Mouse (Mus musculus): ENCODE data around the gene Fras1. TPM values are rescaled to one million over a fixed set of nuclear protein-coding genes. Genes with fewer than 3 reads are reported as not detected.

Fras1 gene
- polyA plus RNA-seq, 1 experiment from 2014 or later = 7.7 TPM

DNA sequence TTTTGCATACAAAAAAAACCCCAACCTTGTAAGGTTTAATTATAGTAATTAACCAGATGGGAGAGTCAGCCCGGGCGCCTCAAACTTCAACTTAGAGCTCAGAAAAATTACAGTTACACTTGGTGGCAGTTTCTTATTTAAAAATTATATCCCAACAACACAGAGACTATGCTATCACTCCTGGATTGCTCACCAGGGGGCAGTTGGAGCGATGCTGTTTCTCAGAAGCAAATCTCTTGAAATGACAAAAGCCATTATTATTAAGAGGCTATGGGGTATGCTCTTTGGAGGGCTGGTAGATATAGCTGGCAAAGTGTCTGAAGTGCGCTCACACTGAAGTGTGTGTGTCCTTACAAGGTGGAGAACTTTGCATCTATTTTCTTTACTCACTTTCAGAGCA lies 2.5 kb downstream of the Fras1 start:
- Histone ChIP-seq H3K9me3 (no peaks in the 10 kb centered on the region), H3K4me1 (replicated peaks) (peaks cover 27% of the 10 kb centered on the region), H3K27ac (no peak overlapping the region), H3K27me3 (ENCODE audit: insufficient read depth, poor library complexity, severe bottlenecking) (peaks cover 17% of the 10 kb centered on the region), H3K4me3 (peak overlapping the region; percentile 74; the same call in 1 of the 2 replicates), H3K36me3 (no peaks in the 10 kb centered on the region)
- WGBS = 69% methylated on average over 4 of the region's 4 CpGs
- DNase-seq (ENCODE audit: low spot score) = no peak

- H3K4me1 ChIP-seq (replicated peaks) = peaks cover 10% of the 10 kb centered on the region; the same call in 1 of the 2 replicates
- H3K36me3 ChIP-seq = no peaks in the 10 kb centered on the region; the same call in 1 of the 2 replicates
- peaks cover 4% of the 10 kb centered on the region; the same call in 1 of the 2 replicates for H3K9me3 ChIP-seq
- no peaks in the 10 kb centered on the region for H3K27me3 ChIP-seq (ENCODE audit: insufficient read depth, poor library complexity, severe bottlenecking)
- H3K4me3 ChIP-seq = no peak overlapping the region
- no peak for DNase-seq (ENCODE audit: low spot score)
- 69% methylated on average over 15 of the region's 15 CpGs for WGBS
- H3K27ac ChIP-seq = no peak overlapping the region
These were observed 12.6 kb downstream of the Fras1 start for GRCm38 (mm10) chr5:96386138-96386933.

DNA sequence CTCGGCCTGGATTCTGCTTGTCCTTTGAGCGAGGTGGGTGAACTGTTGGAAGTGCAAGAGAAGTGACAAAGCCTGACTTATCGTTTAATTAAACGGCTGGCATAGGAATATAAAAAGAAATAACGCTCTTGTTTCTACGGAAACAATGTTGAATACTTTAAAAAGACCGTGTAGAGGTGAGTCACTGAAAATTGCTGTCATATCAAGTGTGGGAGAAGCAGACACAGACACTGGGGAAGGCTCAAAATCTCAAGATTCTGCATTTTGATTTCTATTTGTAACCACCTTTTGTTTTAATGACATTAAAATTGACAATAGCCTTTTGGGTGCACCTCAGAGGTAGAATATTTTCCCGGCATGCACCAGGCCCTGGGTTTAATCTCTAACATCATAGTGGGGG lies 14.6 kb downstream of the Fras1 start:
- H3K4me1 ChIP-seq (replicated peaks) = peaks cover 10% of the 10 kb centered on the region; the same call in 1 of the 2 replicates
- no peaks in the 10 kb centered on the region; the same call in 1 of the 2 replicates for H3K36me3 ChIP-seq
- WGBS = 91% methylated on average over 8 of the region's 8 CpGs
- H3K27ac ChIP-seq = no peak overlapping the region
- no peak overlapping the region for H3K4me3 ChIP-seq
- no peak for DNase-seq (ENCODE audit: low spot score)
- peaks cover 4% of the 10 kb centered on the region; the same call in 1 of the 2 replicates for H3K9me3 ChIP-seq
- no peaks in the 10 kb centered on the region for H3K27me3 ChIP-seq (ENCODE audit: insufficient read depth, poor library complexity, severe bottlenecking)

GRCm38 (mm10) chr5:96389963-96390623 lies 16.3 kb downstream of the Fras1 start:
- no peak overlapping the region for H3K4me3 ChIP-seq

GRCm38 (mm10) chr5:96391086-96391485 lies 17.3 kb downstream of the Fras1 start:
- Histone ChIP-seq H3K4me1 (replicated peaks) (peaks cover 15% of the 10 kb centered on the region; the same call in 1 of the 2 replicates), H3K4me3 (no peak overlapping the region), H3K27me3 (ENCODE audit: insufficient read depth, poor library complexity, severe bottlenecking) (no peaks in the 10 kb centered on the region), H3K27ac (no peak overlapping the region), H3K36me3 (no peaks in the 10 kb centered on the region; the same call in 1 of the 2 replicates), H3K9me3 (peaks cover 4% of the 10 kb centered on the region; the same call in 1 of the 2 replicates)
- WGBS = 92% methylated on average over 4 of the region's 4 CpGs
- no peak for DNase-seq (ENCODE audit: low spot score)

More at GRCm38 (mm10) chr5:96389963-96390623, 16.3 kb downstream of the Fras1 start:
- no peaks in the 10 kb centered on the region for H3K27me3 ChIP-seq (ENCODE audit: insufficient read depth, poor library complexity, severe bottlenecking)
- H3K9me3 ChIP-seq = peaks cover 4% of the 10 kb centered on the region; the same call in 1 of the 2 replicates
- no peak for DNase-seq (ENCODE audit: low spot score)
- H3K27ac ChIP-seq = no peak overlapping the region
- WGBS = 91% methylated on average over 11 of the region's 11 CpGs
- no peaks in the 10 kb centered on the region; the same call in 1 of the 2 replicates for H3K36me3 ChIP-seq
- H3K4me1 ChIP-seq (replicated peaks) = peaks cover 10% of the 10 kb centered on the region; the same call in 1 of the 2 replicates

- 90% methylated on average over 4 of the region's 4 CpGs for WGBS
- no peaks in the 10 kb centered on the region for H3K9me3 ChIP-seq
- H3K4me3 ChIP-seq = no peak overlapping the region
- DNase-seq (ENCODE audit: low spot score) = no peak
- no peaks in the 10 kb centered on the region for H3K27me3 ChIP-seq (ENCODE audit: insufficient read depth, poor library complexity, severe bottlenecking)
- H3K27ac ChIP-seq = no peak overlapping the region
- no peaks in the 10 kb centered on the region for H3K36me3 ChIP-seq
- peaks cover 17% of the 10 kb centered on the region for H3K4me1 ChIP-seq (replicated peaks)
These were observed 21.2 kb downstream of the Fras1 start for GRCm38 (mm10) chr5:96394947-96395346.

DNA sequence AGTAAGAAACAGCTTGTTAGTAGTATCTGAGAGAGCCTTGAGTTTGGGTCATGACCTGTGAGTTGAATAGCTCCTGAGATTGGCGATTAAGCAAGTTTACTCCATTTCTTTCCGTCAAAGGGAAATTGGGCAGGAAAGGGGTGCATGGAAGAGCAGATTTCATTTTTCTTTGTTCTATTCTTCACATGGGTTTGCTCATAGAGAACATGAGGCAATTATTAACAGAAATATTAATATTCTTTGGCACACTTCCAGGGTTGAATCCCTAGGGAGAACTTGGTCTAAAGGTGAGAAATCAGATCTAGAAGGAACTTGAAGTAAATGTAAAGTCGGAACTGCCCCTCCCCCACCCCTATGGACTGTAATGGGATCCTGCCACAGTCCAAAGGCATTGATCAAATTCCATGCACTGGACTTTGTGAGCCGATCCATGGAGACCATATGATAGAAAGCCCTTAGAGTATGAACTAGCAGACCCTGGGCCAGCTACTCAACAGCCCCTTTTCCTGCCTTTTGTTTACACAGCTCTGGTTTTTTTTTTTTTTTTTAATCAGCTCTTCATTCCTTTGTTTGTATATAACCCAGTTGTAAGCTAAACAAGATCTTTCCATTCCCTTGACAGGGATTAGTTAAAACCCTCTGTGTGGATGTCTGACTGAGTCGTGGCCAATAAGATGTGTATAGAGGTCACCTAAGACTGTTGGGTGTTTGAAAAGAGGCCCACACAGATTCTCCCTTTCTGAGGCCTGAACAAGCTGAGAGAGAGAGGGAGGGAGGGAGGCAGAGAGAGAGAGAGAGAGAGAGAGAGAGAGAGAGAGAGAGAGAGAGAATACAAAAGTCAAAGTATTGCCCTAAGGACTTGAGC lies 22.3 kb downstream of the Fras1 start:
- no peak overlapping the region for H3K27ac ChIP-seq
- no peak overlapping the region for H3K4me3 ChIP-seq
- H3K9me3 ChIP-seq = no peaks in the 10 kb centered on the region
- peaks cover 17% of the 10 kb centered on the region for H3K4me1 ChIP-seq (replicated peaks)
- 59% methylated on average over 5 of the region's 5 CpGs for WGBS
- no peaks in the 10 kb centered on the region for H3K27me3 ChIP-seq (ENCODE audit: insufficient read depth, poor library complexity, severe bottlenecking)
- H3K36me3 ChIP-seq = no peaks in the 10 kb centered on the region
- peak; percentile 41 for DNase-seq (ENCODE audit: low spot score)

GRCm38 (mm10) chr5:96402555-96402954 lies 28.8 kb downstream of the Fras1 start:
- DNase-seq (ENCODE audit: low spot score) = no peak
- Histone ChIP-seq H3K36me3 (no peaks in the 10 kb centered on the region), H3K27ac (no peak overlapping the region), H3K4me1 (replicated peaks) (peaks cover 8% of the 10 kb centered on the region; the same call in 1 of the 2 replicates), H3K9me3 (no peaks in the 10 kb centered on the region), H3K4me3 (no peak overlapping the region), H3K27me3 (ENCODE audit: insufficient read depth, poor library complexity, severe bottlenecking) (no peaks in the 10 kb centered on the region)
- WGBS = 74% methylated on average over 3 of the region's 3 CpGs

DNA sequence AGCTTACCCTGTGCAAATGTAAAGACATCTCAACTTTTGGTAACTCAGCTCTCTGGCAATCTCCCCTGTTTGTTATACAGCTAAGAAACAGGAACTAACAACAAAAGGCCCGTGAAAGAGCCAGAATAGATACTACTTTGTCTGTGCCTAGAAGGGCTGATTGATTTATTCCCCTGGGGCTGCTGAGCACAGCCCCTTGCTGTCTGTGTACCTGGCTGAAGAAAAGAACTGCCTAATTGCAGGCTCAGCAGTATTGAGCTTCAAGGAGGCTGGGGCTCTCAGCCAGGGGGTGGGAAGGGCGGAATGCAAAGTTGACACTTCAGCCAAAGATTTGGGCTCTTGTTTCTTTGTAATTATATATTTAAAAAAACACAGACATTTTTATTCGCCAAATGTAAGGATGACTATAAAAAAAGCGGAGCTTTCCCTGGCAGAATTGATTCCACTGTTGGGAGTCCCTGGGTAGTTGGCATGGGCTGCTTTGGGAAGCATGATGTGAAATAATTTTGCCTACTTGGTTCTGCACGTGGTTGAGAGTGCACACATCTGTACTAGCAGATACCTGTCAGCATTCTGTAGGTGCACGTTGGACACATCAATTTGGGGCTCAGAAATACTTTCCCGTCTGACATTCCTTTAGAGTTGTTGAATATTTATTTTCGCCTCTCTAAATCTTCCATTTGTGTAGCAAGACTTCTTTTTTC lies 31.5 kb downstream of the Fras1 start:
- H3K4me3 ChIP-seq = no peak overlapping the region
- H3K4me1 ChIP-seq (replicated peaks) = peaks cover 4% of the 10 kb centered on the region; the same call in 1 of the 2 replicates
- no peaks in the 10 kb centered on the region for H3K9me3 ChIP-seq
- no peaks in the 10 kb centered on the region for H3K36me3 ChIP-seq
- no peak for DNase-seq (ENCODE audit: low spot score)
- H3K27me3 ChIP-seq (ENCODE audit: insufficient read depth, poor library complexity, severe bottlenecking) = no peaks in the 10 kb centered on the region
- no peak overlapping the region for H3K27ac ChIP-seq
- 70% methylated on average over 8 of the region's 8 CpGs for WGBS

DNA sequence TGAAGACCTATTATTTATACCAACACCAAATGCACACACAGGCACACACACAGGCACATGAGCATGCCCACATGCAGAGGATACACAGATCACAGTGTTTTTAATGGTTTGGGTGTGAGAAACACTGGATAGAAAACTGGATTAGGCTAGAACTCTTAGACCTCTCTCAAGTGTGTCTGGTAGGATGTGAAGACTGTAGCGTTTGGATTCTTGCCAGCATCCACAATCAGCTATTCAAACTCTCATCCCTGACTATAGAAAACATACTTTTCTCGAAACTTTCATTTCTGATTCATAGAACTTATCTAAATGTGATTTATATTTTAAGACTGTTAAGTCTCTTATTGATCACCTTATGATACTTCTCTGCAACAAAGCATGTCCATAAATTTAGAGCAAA lies 34.5 kb downstream of the Fras1 start:
- no peak overlapping the region for H3K4me3 ChIP-seq
- no peaks in the 10 kb centered on the region for H3K9me3 ChIP-seq
- H3K36me3 ChIP-seq = no peaks in the 10 kb centered on the region
- H3K27ac ChIP-seq = no peak overlapping the region
- DNase-seq (ENCODE audit: low spot score) = no peak
- H3K4me1 ChIP-seq (replicated peaks) = peaks cover 6% of the 10 kb centered on the region; the same call in 1 of the 2 replicates
- no peaks in the 10 kb centered on the region for H3K27me3 ChIP-seq (ENCODE audit: insufficient read depth, poor library complexity, severe bottlenecking)
- 91% methylated on average over 2 of the region's 2 CpGs for WGBS

DNA sequence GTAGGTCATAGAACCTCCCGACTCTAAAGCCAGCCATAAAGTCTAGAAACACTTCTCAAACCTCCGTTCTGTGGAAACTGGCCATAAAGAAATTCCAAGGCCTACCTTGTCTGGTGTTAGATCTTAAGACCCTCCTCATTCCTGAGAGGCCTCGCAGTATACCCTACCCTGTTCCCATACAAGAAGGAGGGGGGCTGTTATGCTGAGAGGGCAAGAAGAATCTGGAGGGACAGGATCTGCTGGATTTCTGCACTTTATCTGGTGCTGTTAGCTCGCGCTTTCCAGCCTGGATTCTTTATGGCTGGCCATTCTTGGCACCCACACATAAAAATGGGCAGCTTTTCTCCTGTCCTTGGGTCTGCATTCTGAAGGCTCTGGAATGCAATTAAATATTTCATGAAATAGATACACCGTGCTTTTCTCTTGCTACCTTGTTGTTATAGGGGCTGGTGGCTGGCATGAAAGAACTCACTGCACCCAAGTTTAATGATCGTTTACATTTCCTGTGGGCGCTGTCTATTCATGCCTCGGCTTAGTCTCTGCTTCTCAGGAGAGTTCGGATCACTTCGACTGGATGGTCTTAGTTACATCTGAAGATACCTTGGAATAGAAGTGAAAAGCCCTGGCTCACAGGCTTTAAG lies 39.1 kb downstream of the Fras1 start:
- no peak for DNase-seq (ENCODE audit: low spot score)

More for the DNA sequence above, 39.1 kb downstream of the Fras1 start:
- no peaks in the 10 kb centered on the region for H3K27me3 ChIP-seq (ENCODE audit: insufficient read depth, poor library complexity, severe bottlenecking)
- 0 out of 2 replicates have a peak, but pooled peaks cover 8% of the 10 kb centered on the region for H3K4me1 ChIP-seq (replicated peaks)
- no peaks in the 10 kb centered on the region for H3K9me3 ChIP-seq
- no peak overlapping the region for H3K4me3 ChIP-seq
- no peak overlapping the region for H3K27ac ChIP-seq
- WGBS = 84% methylated on average over 11 of the region's 11 CpGs
- no peaks in the 10 kb centered on the region for H3K36me3 ChIP-seq

Data from hindbrain, embryonic 10.5 days (tissue).